Mouse (Mus musculus): ENCODE results near the gene Htr3b.
"Not testable (repeated sequence)": the region's sequence is repeated elsewhere in the genome, so short reads cannot be mapped to it uniquely, and the experiment has no call there.

Htr3b gene

DNA sequence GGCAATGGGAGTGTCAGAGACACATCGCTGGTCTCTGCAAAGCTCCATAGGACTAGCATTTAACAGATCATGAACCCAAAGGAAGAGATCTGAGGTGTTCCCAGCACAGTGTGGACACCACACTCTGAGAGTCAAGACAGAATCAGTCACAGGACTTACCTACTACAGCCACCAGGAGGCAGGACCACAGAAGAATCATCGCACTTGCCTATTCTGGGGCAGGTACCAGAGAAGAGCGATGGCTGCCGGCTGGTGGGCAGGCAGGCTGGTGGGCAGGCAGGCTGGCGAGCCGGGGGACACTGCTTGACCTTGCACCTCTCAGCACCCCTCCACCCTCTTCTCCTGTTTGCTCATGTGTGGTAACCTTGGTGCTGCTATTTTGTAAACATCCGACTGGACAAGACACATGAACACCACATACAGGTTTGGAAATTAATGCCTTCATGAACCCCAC is at the start of gene Htr3b:
Gene Htr3b (minus strand): TSS at position 404 of the 454 bp plus-strand sequence.
- peak; percentile 13 to 16 for DNase-seq

DNA sequence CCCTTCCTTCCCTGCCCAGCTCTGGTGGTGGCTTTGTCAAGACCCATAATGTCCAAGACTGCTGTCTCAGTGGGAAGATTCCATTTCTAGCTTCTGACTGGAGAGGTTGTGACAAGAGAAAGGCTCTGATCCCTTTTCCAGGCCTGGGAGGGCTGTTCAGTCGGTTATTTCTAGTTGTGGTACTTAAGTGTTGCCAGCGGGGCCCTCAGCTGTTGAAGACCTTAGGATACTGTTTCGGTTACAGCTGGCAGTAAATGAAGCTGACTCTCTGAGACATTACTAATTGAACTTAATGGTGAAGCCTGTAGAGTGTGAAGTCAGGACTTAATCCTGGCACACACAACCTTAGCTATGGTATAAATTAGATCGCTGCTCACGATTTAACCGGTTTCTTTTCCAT is 34.5 kb upstream of the Htr3b start:
- no peak for DNase-seq

DNA sequence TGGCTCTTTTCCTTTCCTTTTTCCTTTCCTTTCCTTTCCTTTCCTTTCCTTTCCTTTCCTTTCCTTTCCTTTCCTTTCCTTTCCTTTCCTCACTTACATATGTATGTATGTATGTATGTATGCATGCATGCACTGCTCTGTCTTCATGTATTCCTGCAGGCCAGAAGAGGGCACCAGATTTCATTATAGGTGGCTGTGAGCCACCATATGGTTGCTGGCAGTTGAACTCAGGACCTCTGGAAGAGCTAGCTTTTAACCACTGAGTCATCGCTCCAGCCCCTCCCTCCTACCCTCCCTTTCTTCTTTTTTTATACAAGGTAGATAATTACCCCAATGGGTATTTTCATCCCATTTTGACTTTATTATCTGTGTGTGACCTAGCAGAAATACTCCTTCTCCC is 30.9 kb upstream of the Htr3b start:
- no peak for DNase-seq

DNA sequence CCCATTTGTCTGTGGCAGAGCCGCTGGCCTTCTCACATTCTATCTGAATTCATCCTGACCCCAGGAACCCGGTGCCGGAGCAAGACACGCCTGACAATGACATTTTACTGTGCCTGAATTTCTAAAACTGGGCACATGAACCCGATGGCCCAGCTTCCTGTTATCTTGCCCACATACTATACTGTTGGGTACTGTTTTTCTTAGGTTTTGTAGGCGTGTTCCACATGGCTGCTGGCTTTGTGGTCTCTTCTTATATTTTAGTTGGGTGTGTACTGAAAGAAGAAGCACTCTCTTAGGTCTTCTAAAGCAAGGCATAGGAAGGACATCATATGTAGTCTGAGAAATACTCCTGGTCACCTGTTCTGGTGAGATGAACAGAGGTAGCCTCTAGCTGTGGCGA is 30.0 kb upstream of the Htr3b start:
- no peak for DNase-seq

DNA sequence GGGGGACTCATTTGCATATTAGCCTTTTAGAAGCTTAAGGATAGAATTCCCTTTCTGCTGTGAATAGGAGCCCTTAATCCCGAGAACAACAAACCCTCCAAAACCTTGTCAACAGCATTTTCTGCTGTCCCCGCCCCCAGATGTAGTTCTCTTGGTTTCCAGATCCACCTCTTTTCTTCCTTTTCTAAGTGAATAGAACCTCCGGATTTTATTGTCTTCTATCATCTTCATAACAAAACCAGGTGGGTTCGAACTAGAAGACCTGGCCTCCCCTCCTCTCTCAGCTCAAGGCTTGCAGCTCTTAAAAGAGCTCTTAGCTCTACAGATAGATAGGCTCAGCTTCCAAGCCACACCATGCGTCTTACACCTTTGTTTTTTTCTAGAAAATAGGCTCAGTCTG is 26.9 kb upstream of the Htr3b start:
- no peak for DNase-seq

DNA sequence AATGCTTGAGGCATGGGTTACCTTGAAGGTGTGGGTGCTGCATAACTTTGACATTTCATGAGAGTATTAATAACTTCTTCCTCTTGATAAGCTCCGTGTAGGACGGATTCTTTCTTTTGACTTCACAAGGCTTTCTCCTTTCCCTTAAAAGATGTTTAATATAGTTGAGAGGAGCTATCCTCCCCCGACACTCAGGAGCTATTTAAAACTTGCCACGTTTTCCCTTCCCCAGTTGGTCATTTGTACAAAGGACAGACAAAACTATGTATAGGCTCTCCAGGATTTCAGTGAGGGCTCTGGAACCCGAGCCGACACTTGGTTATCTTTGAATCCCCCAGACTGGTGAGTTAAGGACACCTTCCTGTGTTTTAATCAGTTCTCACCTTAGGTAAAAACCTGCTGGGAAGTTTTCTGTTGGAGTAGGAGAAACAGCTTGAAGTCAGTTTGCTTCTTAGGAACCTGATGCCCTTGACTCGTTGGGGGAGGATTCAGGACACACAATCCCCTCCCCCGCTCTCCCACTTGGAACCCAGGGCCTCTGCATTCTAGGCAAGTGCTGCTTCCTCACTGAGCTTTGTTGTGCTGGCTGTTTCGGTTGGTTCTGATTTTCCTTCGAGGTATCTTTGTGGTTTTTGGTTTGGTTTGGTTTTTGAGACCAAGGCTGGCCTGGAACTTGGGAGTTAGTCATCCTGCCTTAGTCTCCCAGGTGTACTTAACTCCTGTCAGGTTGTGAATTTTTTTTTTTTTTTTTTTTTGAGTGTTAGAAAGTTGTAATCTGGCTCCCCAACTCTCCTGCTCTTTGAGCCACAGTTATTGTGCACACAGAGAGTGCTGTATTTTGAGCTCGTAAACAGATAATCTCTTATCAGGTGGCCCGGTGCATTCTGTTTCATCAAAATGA is 22.7 kb upstream of the Htr3b start:
- DNase-seq: peak; percentile 29 to 50

DNA sequence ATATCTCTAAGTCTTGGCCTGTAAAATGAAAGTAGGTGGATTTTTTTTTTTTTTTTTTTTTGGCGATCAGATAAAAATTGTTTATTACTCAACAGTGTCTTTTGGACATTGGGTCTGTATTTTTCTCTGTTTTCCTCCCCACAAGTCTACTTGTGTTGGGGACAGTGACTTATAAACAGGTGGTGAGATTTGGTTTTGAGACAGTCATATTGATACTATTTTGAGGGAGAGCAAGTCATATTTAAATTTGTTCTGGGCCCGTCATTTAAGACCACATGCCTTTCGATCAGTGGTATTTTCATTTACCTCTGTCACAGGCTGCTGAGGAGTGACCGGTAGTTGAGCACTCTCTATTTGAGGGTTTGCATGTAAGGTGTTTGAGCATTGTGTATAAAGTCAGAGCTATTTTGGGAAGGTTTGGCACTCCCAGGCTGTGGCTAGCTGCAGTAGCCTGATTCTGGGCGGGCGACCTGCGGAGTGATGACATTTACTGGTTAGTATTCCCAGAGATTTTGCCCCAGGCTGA is 21.9 kb upstream of the Htr3b start:
- no peak for DNase-seq

DNA sequence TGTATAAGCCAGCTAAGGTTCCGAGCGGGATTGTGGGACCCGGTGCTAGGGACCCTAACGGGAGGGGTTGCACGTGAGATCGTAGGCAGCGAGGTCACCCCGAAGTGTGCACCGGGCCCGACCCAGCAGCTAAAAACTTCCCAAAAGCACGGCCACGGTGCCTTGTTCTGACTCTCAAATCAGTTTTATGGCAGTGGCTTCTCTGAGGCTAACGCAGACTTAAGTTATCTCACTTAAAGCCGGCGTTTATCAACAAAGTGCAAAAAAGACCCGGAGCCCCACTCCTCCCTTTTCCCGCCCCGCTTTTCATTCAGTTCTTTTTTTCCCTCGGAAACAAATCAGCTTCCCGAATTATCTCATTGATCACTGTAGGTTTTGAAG is 20.9 kb upstream of the Htr3b start:
- DNase-seq: no peak

DNA sequence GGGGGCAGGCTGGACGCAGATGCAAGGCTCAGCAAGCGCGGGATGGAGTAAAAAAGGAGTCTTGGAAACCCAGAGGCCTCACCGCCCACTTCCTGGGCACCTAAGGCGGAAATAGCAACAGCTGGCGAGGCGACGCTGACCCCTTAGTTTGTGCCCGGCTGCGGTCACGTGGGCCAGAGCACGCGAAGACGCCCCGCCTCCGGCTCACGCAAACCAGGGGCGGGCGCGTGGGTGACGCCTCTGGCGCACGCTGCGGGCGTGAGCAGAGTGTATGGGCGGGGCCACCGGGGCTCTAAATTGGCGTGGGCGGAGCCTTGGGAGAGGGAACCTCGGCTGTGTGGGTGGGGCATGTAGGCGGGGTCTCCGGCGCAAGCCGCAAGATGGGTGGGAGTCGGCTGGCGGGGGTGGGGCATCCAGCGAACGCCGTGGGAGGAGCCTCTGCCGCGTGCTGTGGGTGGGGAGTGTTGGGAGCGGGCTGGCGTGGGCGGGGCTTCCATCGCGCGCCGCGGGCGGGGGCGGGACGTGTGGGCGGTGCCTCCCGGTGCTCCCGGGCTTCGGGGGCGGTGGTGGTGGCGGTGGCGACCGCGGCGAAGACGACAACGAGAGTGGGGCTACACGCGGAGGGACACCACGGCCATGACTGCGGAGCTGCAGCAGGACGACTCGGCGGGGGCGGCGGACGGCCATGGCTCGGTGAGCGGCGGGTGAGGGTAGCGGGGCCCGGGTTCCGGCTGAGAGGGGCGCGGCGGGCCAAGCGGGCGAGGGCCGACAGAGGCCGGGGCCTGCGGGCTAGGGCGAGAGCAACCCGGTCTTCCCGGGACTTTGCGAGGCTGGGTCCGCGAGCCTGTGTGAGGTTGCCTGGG is 20.3 kb upstream of the Htr3b start, which contains the start of gene Usp28:
Gene Usp28 (plus strand): TSS at position 531 of the 863 bp plus-strand sequence.
- peak; percentile 100 for DNase-seq

DNA sequence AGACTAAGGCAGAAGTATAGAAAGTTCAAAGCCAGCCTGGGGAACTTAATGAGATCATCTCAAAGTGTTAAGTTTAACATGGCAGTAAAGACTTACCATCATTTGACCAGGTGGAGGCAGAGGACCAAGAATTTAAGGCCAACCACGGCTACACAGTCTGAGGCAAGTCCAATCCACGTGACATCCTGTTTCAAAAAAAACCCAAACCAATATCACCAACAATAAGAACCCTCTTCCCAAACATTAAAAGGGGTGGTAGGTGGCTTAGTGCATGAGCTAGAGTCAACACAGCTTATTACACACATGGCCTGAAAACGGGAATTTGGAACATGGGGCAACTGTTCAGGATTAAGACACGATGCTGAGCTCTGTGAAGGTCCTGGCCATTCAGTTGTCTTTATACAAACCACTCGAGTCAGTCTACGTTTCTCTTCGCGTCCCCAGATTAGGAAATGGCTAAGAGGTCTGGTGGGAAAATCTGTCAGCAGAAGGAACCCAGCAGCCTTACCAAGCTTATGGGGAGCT is 19.6 kb upstream of the Htr3b start:
- DNase-seq: no peak

DNA sequence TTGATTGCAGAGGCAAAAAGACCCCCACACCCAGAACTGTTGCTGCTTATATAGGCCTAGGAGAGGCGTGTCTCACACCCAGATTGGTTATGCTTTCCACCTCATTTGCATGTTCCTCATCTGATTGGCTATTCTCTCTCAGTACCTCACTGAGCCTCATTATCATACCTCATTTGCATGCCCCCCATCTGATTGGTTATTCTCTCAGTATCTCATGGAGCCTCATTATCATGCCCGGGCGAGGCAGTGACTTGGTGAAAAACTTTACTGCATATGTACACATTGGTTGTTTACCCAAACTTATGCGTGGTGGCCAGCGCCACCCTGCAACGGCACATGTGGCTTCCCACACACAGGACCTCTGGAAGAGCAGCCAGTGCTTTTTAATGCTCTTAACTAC is 19.0 kb upstream of the Htr3b start:
- not testable (repeated sequence) for DNase-seq

DNA sequence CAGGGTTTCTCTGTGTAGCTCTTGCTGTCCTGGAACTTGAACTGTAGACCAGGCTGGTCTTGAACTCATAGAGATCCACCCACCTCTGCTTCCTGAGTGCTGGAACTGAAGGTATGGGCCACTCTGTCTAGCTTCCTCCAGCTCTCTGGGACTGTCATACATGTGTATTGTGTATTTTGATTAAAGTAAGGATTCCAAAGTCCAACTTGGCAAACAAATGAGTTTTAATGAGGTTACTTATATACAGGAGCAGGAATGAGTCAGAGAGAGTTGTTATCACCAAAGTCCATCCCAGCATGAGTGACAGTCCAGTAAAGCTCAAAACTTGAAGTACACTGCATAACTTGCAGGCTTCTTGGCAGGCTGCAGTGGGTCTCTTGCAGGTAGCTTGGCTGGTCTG is 17.0 kb upstream of the Htr3b start:
- DNase-seq: no peak

DNA sequence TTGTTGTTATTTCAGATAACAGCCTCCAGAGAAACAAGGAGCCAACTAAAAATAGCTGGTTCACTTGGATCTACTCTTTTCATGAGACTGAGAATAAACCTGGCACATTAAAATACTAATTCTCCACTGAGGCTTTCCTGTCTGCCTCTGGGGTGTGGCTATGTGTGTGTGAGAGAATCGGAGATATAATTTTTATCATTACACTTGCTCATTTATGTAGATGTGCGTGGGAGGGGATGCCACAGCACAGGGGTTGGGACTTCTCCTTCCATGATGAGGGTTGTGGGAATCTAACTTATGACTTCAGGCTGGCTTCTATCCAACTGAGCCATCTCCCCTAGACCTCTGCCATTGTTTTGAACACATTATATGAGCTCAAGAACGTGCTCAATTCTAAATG is 16.0 kb upstream of the Htr3b start:
- no peak for DNase-seq

DNA sequence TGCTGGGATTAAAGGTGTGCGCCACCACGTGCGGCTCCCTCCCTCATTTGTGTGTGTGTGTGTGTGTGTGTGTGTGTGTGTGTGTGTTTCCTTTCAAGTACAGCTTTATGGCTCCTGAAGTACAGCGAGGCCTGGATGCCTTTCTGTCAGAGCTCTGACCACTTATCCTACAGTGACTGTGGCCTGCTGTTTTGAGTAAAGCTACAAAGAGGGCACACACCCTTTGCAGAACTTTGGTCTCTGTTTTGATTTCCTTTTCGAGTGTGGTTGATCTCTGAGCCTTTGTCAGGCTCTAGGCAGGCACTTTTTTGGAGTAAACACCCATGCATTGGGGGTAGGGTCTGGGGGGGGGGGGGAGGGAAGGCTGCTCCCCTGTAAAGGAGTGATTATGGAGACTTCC is 15.6 kb upstream of the Htr3b start:
- DNase-seq: no peak

DNA sequence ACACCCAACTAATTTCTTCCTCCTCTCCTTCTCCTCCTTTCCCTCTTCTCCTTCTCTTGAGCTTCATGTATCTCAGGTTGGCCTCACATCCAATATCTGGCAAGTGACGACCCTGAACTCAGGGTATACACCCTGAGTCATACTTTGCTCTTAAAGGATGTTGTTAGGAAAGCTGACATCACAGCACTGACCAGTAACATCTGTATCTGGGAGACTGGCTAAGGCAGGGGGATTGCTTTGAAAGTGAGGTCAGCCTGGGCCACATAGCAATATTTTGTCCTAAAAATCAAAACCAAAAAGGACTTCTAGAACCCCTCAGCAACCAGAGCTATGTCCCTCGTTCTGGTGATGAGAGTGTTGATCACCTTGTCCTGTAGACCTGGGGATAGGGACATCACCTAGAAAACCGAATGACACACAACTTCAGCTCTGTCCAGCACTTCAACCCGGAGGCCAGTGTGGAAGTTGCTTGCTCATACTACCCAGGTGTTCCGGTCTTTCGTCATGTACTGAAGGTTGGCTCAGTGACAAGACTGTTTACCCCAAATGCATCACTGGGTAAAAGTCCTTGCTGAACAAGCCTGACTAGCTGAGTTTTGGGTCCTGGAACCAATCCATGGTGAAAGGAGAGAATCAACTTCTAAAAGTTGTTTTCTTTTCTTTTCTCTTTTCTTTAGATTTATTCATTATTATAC is 12.0 kb upstream of the Htr3b start:
- DNase-seq: no peak

DNA sequence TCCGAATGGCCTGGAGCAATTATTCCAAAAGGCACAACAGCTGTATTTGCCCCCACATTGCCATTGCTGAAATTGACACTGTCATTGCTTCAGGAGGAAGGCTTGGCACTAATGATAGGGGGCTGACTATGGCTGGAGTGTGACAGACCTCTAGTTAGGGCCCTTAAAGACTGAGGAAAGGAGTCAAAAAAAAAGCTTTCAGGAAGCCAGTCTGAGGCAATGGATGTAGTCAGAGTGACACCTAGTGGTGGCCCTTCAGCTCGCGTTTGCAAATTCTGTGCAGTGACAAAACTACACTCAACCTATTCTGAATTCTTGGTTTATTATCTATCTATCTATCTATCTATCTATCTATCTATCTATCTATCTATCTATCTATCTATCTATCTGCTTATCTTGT is 7.7 kb upstream of the Htr3b start:
- peak; percentile 68 to 73 for DNase-seq

DNA sequence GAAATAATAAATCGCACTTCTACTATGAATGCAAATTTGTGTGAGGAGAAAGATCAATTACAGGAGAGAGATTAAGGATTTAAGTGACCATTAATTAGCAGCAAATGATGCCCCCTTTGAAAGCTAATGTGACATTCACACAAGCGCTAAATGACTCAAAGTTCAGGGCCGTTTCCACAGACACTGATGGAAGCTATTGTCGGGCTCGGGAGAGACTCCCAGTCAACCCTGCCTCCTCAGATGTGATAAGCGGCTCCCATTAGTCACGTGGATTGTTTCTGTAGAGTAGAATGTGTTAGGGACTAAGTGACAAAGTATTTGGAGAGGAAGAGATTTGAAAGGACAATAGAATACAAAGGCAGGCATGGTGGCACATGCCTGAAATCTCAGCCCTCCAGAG is 2.7 kb downstream of the Htr3b start:
- DNase-seq: no peak

DNA sequence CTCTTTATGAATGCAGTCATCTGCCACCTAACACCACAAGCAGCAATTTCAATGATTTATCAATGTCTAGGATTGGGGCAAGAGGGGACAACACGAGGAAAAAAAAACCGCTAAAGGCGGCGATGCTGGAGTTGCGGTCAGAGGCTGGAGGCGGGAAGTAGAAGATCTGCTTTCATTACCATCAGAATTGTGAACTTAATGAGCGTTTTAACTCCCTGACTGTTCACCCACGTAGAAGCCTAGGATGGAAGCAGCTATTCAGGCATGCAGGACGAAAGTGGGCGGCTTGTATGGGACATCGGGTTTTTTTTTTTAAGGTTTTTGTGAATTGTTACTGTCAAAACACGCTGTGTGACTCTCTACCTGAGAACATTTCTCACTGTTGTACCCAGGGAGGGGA is 3.5 kb downstream of the Htr3b start:
- no peak for DNase-seq

DNA sequence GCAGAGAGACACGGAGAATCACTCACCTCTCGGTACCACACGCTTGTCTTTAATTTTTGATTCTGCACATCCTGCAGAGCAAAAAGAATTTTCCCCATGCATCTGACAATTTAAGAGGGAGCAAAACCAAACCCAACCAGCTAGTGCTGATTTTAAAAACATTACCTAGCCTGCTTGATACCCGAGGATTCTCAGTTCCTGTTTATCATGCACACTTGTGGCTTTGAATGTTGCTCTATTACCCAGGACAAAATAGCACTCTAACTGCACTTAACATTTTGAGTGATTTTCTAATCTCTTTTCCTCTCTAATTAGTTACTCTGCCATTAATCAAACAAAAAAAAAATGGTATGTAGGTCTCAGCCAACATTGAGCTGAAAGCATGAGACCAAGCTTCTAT is 17.2 kb downstream of the Htr3b start:
- DNase-seq: no peak

DNA sequence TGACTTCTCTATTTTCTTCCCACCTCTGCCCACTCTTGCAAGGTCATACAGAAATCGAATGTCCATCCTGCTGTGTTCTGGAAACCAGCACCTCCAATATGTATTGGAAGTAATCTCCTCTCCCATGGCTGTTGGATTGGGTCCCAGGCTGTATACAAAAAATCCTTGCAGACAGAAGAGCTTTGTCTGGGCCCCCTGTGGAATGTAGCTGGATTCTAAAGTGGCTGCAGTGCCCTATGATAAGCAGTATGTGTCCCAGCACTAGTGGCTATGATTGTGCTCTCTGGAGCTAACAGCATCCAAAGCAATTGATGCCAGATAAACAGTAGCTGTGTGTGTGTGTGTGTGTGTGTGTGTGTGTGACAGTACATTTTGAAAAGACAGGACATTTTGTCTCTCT is 22.4 kb downstream of the Htr3b start:
- no peak for DNase-seq

DNA sequence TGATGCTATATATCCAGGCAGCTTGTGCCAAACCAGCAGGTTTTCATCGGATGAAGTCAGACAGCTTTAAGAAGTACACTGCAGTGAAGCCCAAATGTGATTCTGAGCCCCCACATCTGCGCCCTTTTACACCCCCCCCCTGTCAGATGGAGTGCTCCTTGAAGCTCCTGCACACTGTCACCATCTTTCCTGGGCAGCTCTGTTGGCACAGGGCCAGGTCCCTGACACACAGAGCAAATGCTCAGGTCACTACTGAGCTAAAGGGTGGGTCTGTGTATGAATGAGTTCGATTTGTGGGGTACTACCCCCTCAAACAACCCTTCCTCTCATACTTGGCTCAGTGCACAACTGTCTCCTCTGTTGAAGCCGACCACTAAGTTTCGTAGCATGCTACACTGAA is 35.4 kb downstream of the Htr3b start:
- DNase-seq: no peak

DNA sequence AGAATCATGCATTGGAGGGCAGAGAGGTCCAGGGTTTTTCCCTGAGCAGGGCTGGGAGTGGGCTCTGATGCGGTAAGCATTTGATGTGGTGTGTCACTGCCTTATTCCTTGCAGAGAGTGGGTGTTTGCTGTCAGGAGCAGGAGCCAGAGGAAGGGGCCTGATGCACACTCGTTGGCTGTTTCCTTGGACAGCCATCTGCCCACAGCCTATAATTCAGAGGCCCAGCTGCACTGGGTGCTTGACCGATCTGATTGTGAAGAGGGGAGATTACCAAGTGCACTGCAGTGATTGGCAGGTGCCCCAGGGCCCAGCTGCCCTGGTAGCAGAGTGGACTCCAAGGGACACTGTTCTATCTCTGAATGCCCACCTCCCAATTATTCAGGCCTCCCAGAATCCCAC is 36.0 kb downstream of the Htr3b start:
- no peak for DNase-seq
